Mouse (Mus musculus) right cerebral cortex, postnatal 10 days (tissue): ENCODE results near the gene Gm45716.
"Not testable (repeated sequence)": the region's sequence is repeated elsewhere in the genome, so short reads cannot be mapped to it uniquely, and the experiment has no call there.

Source experiments
- DNase-seq, 2 experiments: peaks; one replicate each; pipeline ENCODE4 v3.0.0; 2021; ENCODE audit warnings: low spot score in 2 of 2

Gm45716 gene

GRCm38 (mm10) chr11:90249701-90250141 is 62.2 kb downstream of the Gm45716 start:
- no peak for DNase-seq

GRCm38 (mm10) chr11:90250189-90250588 is 62.7 kb downstream of the Gm45716 start:
- peak in 1 of 2 experiments; percentile 50 for DNase-seq

- no peak for DNase-seq
These were observed 63.2 kb downstream of the Gm45716 start for GRCm38 (mm10) chr11:90250730-90251129.

- DNase-seq, result no peak
These were observed 64.4 kb downstream of the Gm45716 start for GRCm38 (mm10) chr11:90251923-90252322.

GRCm38 (mm10) chr11:90252366-90252765 is 64.9 kb downstream of the Gm45716 start:
- DNase-seq, result peak; percentile 47 to 62

GRCm38 (mm10) chr11:90254536-90254935 is 67.1 kb downstream of the Gm45716 start:
- DNase-seq, result no peak

GRCm38 (mm10) chr11:90255687-90256086 is 68.2 kb downstream of the Gm45716 start:
- peak; percentile 44 to 46 for DNase-seq

- DNase-seq, result no peak
These were observed 69.5 kb downstream of the Gm45716 start for GRCm38 (mm10) chr11:90256833-90257525.

GRCm38 (mm10) chr11:90258321-90258927 is 70.9 kb downstream of the Gm45716 start:
- no peak for DNase-seq

- no peak for DNase-seq
These were observed 71.6 kb downstream of the Gm45716 start for GRCm38 (mm10) chr11:90259071-90259470.

GRCm38 (mm10) chr11:90259826-90260225 is 72.3 kb downstream of the Gm45716 start:
- DNase-seq, result no peak

GRCm38 (mm10) chr11:90264180-90264579 is 76.7 kb downstream of the Gm45716 start:
- no peak for DNase-seq

GRCm38 (mm10) chr11:90265581-90265980 is 78.1 kb downstream of the Gm45716 start:
- DNase-seq, result no peak

GRCm38 (mm10) chr11:90268934-90269333 is 81.5 kb downstream of the Gm45716 start:
- DNase-seq, result no peak

- no peak for DNase-seq
These were observed 82.1 kb downstream of the Gm45716 start for GRCm38 (mm10) chr11:90269398-90270123.

GRCm38 (mm10) chr11:90270132-90270877 is 82.8 kb downstream of the Gm45716 start:
- DNase-seq, result no peak

GRCm38 (mm10) chr11:90274187-90274586 is 86.7 kb downstream of the Gm45716 start:
- no peak for DNase-seq

- peak; percentile 56 to 58 for DNase-seq
These were observed 88.2 kb downstream of the Gm45716 start for GRCm38 (mm10) chr11:90275663-90276062.

GRCm38 (mm10) chr11:90276150-90276549 is 88.7 kb downstream of the Gm45716 start:
- DNase-seq, result no peak

GRCm38 (mm10) chr11:90276561-90276960 is 89.1 kb downstream of the Gm45716 start:
- no peak for DNase-seq

GRCm38 (mm10) chr11:90280069-90280468 is 92.6 kb downstream of the Gm45716 start:
- DNase-seq, result no peak

- not testable (repeated sequence) for DNase-seq
These were observed 94.5 kb downstream of the Gm45716 start for GRCm38 (mm10) chr11:90281943-90282342.
